8 mouse cellular contexts compared by ENCODE assay signal in genomic region chrX:8192640-8193418, GRCm38 (mm10). TPM values are rescaled to one million over a fixed set of nuclear protein-coding genes. Genes with fewer than 3 reads are reported as not detected.
A peak's percentile ranks its signal among the peaks of the same experiment; 100 is the strongest.
DNase-seq lines count a peak whose midpoint lies in the region; ATAC-seq and TF ChIP-seq lines count a peak whose summit lies in the region.

No protein-coding gene starts in this region.

- H3K4me3 ChIP-seq in cortical plate, adult 2 months (ENCODE audit: insufficient read depth, low read length) = peak overlapping the region; percentile 59
- peak overlapping the region; percentile 96 for H3K4me3 ChIP-seq in megakaryocyte, embryonic 14.5 days (replicated peaks)

- H3K27ac ChIP-seq in cortical plate, adult 2 months (ENCODE audit: insufficient read depth, low read length) = peak overlapping the region; percentile 63

- DNase-seq in adipocyte (ENCODE audit: low spot score) = peak; percentile 81
- peak; percentile 61 for DNase-seq in gastrocnemius, postnatal 10 days
- peak; percentile 58 to 79 for DNase-seq in left cerebral cortex, adult 9 months (ENCODE audit: low spot score in 2 of 2)
- DNase-seq in right cerebral cortex, adult 2 months (ENCODE audit: low spot score in 2 of 2) = peak; percentile 61 to 80
- peak; percentile 13 for DNase-seq in urinary bladder, postnatal 10 days (ENCODE audit: low spot score)

- no peaks in the 10 kb centered on the region for H3K27me3 ChIP-seq in megakaryocyte, embryonic 14.5 days (replicated peaks)

- peak; percentile 99 for ATAC-seq in inflammation-experienced regulatory T-cells, adult 6 months

- H3K36me3 ChIP-seq in megakaryocyte, embryonic 14.5 days (replicated peaks; ENCODE audit: low read length) = peaks cover 10% of the 10 kb centered on the region

- peaks cover 5% of the 10 kb centered on the region; the same call in 1 of the 2 replicates for H3K9me3 ChIP-seq in megakaryocyte, embryonic 14.5 days

- no peak for TF ChIP-seq CTCF in cortical plate, adult 2 months (IDR thresholded peaks at IDR 0.05; ENCODE audit: extremely low read depth, insufficient read depth, low read length)

- TF ChIP-seq POLR2A in cortical plate, adult 2 months (IDR thresholded peaks at IDR 0.05; ENCODE audit: extremely low read depth, insufficient read depth, low read length) = peak; percentile 67

- H3K4me1 ChIP-seq in cortical plate, adult 2 months (ENCODE audit: control insufficient read depth, insufficient read depth, low read length) = no peaks in the 10 kb centered on the region
- H3K4me1 ChIP-seq in megakaryocyte, embryonic 14.5 days = peaks cover 16% of the 10 kb centered on the region; the same call in 1 of the 2 replicates

RNA-seq across cellular contexts. Expression of gene Ebp, which starts 0.5 kb away (rescaled TPM):
- polyA plus RNA-seq in cortical plate, adult 2 months (2012; rRNA removed) = 26.0 and 30.8 TPM in 2 replicates
- total RNA-seq in gastrocnemius, postnatal 10 days (2021) = 10 to 100 TPM; 17.9 to 18.2 TPM
- polyA plus RNA-seq in inflammation-experienced regulatory T-cells, adult 6 months (2017; shearing (Covaris generic)) = 100 to 1,000 TPM; 128 to 201 (median 145) TPM
- polyA plus RNA-seq in megakaryocyte, embryonic 14.5 days (2012; ENCODE audit: insufficient read depth, low replicate concordance) = 3.7 and 5.7 TPM in 2 replicates

RNA-seq across cellular contexts. Expression of gene Porcn, which starts 13.5 kb away (rescaled TPM):
- polyA plus RNA-seq in cortical plate, adult 2 months (2012; rRNA removed) = 129 and 134 TPM in 2 replicates
- 1 to 10 TPM; 3.9 to 5.1 TPM for total RNA-seq in gastrocnemius, postnatal 10 days (2021)
- under 1 TPM in 2 of 3 experiments, not detected in 1; 0.36 to 0.69 TPM for polyA plus RNA-seq in inflammation-experienced regulatory T-cells, adult 6 months (2017; shearing (Covaris generic))
- polyA plus RNA-seq in megakaryocyte, embryonic 14.5 days (2012; ENCODE audit: insufficient read depth, low replicate concordance) = 2.0 and 4.0 TPM in 2 replicates

RNA-seq across cellular contexts. Expression of gene Tbc1d25, which starts 16.8 kb away (rescaled TPM):
- 19.8 and 19.9 TPM in 2 replicates for polyA plus RNA-seq in cortical plate, adult 2 months (2012; rRNA removed)
- 1 to 10 TPM; 3.5 to 3.6 TPM for total RNA-seq in gastrocnemius, postnatal 10 days (2021)
- polyA plus RNA-seq in inflammation-experienced regulatory T-cells, adult 6 months (2017; shearing (Covaris generic)) = 1 to 10 TPM; 2.5 to 4.1 (median 3.7) TPM
- polyA plus RNA-seq in megakaryocyte, embryonic 14.5 days (2012; ENCODE audit: insufficient read depth, low replicate concordance) = 1.7 and 3.1 TPM in 2 replicates

RNA-seq across cellular contexts. Expression of gene Rbm3, which starts 47.1 kb away (rescaled TPM):
- 193 and 207 TPM in 2 replicates for polyA plus RNA-seq in cortical plate, adult 2 months (2012; rRNA removed)
- total RNA-seq in gastrocnemius, postnatal 10 days (2021) = 100 to 1,000 TPM; 291 to 335 TPM
- 100 to 1,000 TPM; 601 to 807 (median 769) TPM for polyA plus RNA-seq in inflammation-experienced regulatory T-cells, adult 6 months (2017; shearing (Covaris generic))
- 3.2 and 96.3 TPM in 2 replicates for polyA plus RNA-seq in megakaryocyte, embryonic 14.5 days (2012; ENCODE audit: insufficient read depth, low replicate concordance)

RNA-seq across cellular contexts. Expression of gene Ftsj1, which starts 59.4 kb away (rescaled TPM):
- 32.0 and 34.2 TPM in 2 replicates for polyA plus RNA-seq in cortical plate, adult 2 months (2012; rRNA removed)
- 10 to 100 TPM; 12.1 to 13.6 TPM for total RNA-seq in gastrocnemius, postnatal 10 days (2021)
- 10 to 100 TPM; 17.6 to 24.1 (median 18.7) TPM for polyA plus RNA-seq in inflammation-experienced regulatory T-cells, adult 6 months (2017; shearing (Covaris generic))
- polyA plus RNA-seq in megakaryocyte, embryonic 14.5 days (2012; ENCODE audit: insufficient read depth, low replicate concordance) = 4.6 and 23.7 TPM in 2 replicates

Comparison
In these comparisons a context has a peak if more than half of its experiments do, and no peak if none do; other contexts are left out.
1. Peak in every context shown above with its lines: DNase-seq, ATAC-seq, H3K4me3 ChIP-seq and H3K27ac ChIP-seq.
2. DNase-seq: peak in every context shown above with its lines; median percentile 81 in adipocyte; 70 in right cerebral cortex, adult 2 months; 68 in left cerebral cortex, adult 9 months; 61 in gastrocnemius, postnatal 10 days; 13 in urinary bladder, postnatal 10 days.
3. RNA of gene Porcn, which starts 13.5 kb away (polyA plus RNA-seq): 129 to 134 TPM in cortical plate, adult 2 months; 2.0 to 4.0 TPM in megakaryocyte, embryonic 14.5 days and 0.36 to 0.69 TPM in inflammation-experienced regulatory T-cells, adult 6 months; every median in the first group is over 10 times any median in the second.